Mouse (Mus musculus): ENCODE data around the gene AI467606.

DNA sequence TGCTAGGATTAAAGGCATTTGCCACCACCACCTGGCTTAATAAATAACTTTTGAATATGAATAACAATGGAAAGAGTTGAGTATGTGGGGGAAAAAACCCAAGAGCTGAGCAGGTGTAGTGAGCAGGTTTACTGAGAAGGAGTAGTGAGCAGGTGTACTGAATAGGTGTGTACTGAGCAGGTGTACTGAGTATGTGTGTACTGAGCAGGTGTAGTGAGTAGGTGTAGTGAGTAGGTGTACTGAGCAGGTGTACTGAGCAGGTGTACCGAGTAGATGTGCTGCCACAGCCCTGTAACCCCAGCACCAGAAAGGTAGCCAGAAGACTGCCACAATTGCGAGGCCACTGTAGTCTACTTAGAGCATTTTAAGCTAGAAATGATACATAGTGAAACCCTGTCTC is 6.4 kb upstream of the AI467606 start:
- TF ChIP-seq CTCF (IDR thresholded peaks at IDR 0.05; ENCODE audit: low read depth, low read length) (no peak), POLR2A (IDR thresholded peaks at IDR 0.05; ENCODE audit: extremely low read depth, insufficient read depth, low read length) (no peak)

All from liver, adult 2 months (tissue).